Mouse (Mus musculus) liver, embryonic 14.5 days (tissue): ENCODE data around the gene Amdhd2. TPM values are rescaled to one million over a fixed set of nuclear protein-coding genes. Genes with fewer than 3 reads are reported as not detected.

Experiments
- ATAC-seq: fragments of 200-750 bp; cut with Nextera tagmentation; 2 replicates; pipeline ENCODE4 v1.8.0; 2017; ENCODE audit warnings: moderate number of reproducible peaks, mild to moderate bottlenecking, moderate library complexity; ENCODE audit not compliant: insufficient read depth
- DNase-seq, 3 experiments: peaks; one replicate each; pipeline ENCODE4 v3.0.0-alpha.2; 2012 to 2013; ENCODE audit warnings: low read depth in 3 of 3, low spot score in 3 of 3
- H3K27ac ChIP-seq: fragments of 300-500 bp; sonication (generic); 2 replicates; pipeline ENCODE4 v1.5.1; 2014; ENCODE audit warnings: moderate library complexity, mild to moderate bottlenecking, control low read depth, inconsistent platforms
- H3K27me3 ChIP-seq: fragments of 300-500 bp; sonication (generic); 2 replicates; pipeline ENCODE4 v1.6.1; 2014; ENCODE audit warnings: mild to moderate bottlenecking, low read length, moderate library complexity; ENCODE audit not compliant: control insufficient read depth, insufficient read depth
- H3K36me3 ChIP-seq: fragments of 300-500 bp; sonication (generic); replicated peaks from 2 replicates; pipeline ENCODE4 v1.6.1; 2014; ENCODE audit warnings: low read depth; ENCODE audit not compliant: control insufficient read depth, insufficient read depth
- H3K4me1 ChIP-seq, 2 experiments: fragments of 200-500 bp in 1 of 2; fragments of 300-500 bp in 1 of 2; sonication (generic) in 1 of 2; replicated peaks; 2 replicates each; pipeline ENCODE4 v1.6.1; 2012 to 2014; ENCODE audit warnings: antibody characterized with exemption in 1 of 2, inconsistent platforms in 1 of 2, low read length in 1 of 2; ENCODE audit not compliant: control insufficient read depth in 2 of 2, insufficient read depth in 2 of 2
- H3K4me2 ChIP-seq: fragments of 300-500 bp; sonication (generic); 2 replicates; pipeline ENCODE4 v1.6.1; 2014; ENCODE audit warnings: low read depth, mild to moderate bottlenecking, control low read depth, moderate library complexity
- H3K4me3 ChIP-seq, 2 experiments: fragments of 200-500 bp in 1 of 2; fragments of 300-500 bp in 1 of 2; sonication (generic) in 1 of 2; 2 replicates each; pipeline ENCODE4 v1.5.1; 2012 to 2014; ENCODE audit warnings: low read depth in 2 of 2, low read length in 2 of 2, mild to moderate bottlenecking in 2 of 2, control low read depth in 1 of 2, inconsistent platforms in 1 of 2, moderate library complexity in 1 of 2; ENCODE audit not compliant: insufficient read depth in 1 of 2
- H3K9ac ChIP-seq: fragments of 300-500 bp; sonication (generic); replicated peaks from 2 replicates; pipeline ENCODE4 v1.6.1; 2014; ENCODE audit warnings: mild to moderate bottlenecking, control low read depth, moderate library complexity
- H3K9me3 ChIP-seq: fragments of 300-500 bp; sonication (generic); 2 replicates; pipeline ENCODE4 v1.6.1; 2016; ENCODE audit warnings: low read length, mixed read lengths; ENCODE audit not compliant: control insufficient read depth
- CTCF ChIP-seq: IDR thresholded peaks from 2 replicates; pipeline ENCODE4 v1.5.1; 2016; ENCODE audit warnings: antibody characterized with exemption, low read depth, control low read depth
- EP300 ChIP-seq: IDR thresholded peaks from 2 replicates; pipeline ENCODE4 v1.6.1; 2016; ENCODE audit warnings: antibody characterized with exemption, low read depth
- WGBS: fragments of 180-500 bp; shearing (Covaris S2); extraction: QIAGEN DNeasy Blood & Tissue Kit; methylation state at CpG from one replicate; pipeline ENCODE4 v1.1.7; 2014; ENCODE audit not compliant: insufficient replicate concordance; 5-methylcytosine and 5-hydroxymethylcytosine counted together
- polyA plus RNA-seq, 2 experiments: library from polyadenylated mRNA; depleted of rRNA in 1 of 2; stranded (reverse) in 1 of 2; unstranded in 1 of 2; fragments of >200 nt; fragmentation: Nextera tagmentation in 1 of 2; extraction: Ambion mirVana in 1 of 2; gene quantifications; 2 replicates each; pipeline versions ENCODE4 v1.2.1 to v1.2.3; 2012 to 2014

Amdhd2 gene
- polyA plus RNA-seq, 2 experiments: 11.6 to 17.6 TPM

DNA sequence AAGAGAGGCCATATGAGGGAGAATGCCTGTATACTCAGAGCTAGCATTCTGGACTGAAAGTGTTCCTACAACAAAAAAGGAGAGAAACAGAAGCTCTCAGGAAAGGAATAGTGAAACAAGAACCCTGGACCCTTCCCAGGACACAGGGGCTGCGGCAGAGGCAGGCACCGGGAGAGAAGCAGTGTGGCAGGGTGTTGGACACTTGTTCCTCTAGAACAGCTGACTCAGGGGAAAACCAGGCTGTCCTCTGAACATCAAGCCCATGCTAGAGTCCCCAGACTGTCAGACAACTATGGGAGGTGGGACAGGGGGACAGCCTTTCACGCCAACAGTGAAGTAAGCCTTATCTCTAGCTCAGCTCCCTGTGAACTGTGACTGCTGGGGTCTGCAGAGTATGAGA is 47.0 kb upstream of the Amdhd2 start:
- no peak for TF ChIP-seq EP300
- no peak for TF ChIP-seq CTCF
- H3K27ac ChIP-seq: no peak overlapping the region
- H3K27me3 ChIP-seq: peaks cover 3% of the 10 kb centered on the region; the same call in 1 of the 2 replicates
- H3K36me3 ChIP-seq: peaks cover 8% of the 10 kb centered on the region
- H3K4me3 ChIP-seq: no peak overlapping the region
- no peaks in the 10 kb centered on the region for H3K9me3 ChIP-seq
- H3K4me2 ChIP-seq: no peak overlapping the region
- 0 out of 2 replicates have a peak overlapping the region, but pooled peaks have one; percentile 18 for H3K9ac ChIP-seq
- no peak for ATAC-seq
- no peak for DNase-seq
- H3K4me1 ChIP-seq: peaks cover 51 to 59% of the 10 kb centered on the region in 2 experiments
- WGBS: 58% methylated on average over 3 of the region's 3 CpGs

DNA sequence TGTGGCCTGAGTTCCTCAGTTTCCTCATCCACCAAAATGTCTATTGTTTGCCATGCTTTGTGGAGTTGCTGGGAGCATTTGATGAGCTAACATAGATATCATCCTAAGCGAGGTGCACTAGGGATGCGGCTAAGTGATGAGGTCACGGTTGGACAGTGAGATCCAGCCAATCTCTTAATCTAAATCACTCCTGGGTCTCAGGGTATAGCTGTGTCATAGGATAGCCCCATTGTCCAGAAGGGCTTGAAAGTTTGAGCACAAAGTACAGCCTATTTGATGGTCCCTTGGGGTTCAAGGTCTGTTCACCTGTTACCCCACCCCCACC is 46.3 kb upstream of the Amdhd2 start:
- Histone ChIP-seq H3K9me3 (no peaks in the 10 kb centered on the region), H3K27ac (peak overlapping the region; percentile 95), H3K27me3 (peaks cover 3% of the 10 kb centered on the region; the same call in 1 of the 2 replicates), H3K9ac (peak overlapping the region; percentile 76), H3K4me1 (peaks cover 51 to 59% of the 10 kb centered on the region in 2 experiments), H3K4me2 (peak overlapping the region; percentile 97), H3K4me3 (peak overlapping the region in 1 of 2 experiments; percentile 67; a peak in 1 of 4 replicates), H3K36me3 (peaks cover 1% of the 10 kb centered on the region)
- ATAC-seq (no peak), DNase-seq (no peak)
- 53% methylated on average over 3 of the region's 3 CpGs for WGBS
- no peak for TF ChIP-seq EP300
- no peak for TF ChIP-seq CTCF

DNA sequence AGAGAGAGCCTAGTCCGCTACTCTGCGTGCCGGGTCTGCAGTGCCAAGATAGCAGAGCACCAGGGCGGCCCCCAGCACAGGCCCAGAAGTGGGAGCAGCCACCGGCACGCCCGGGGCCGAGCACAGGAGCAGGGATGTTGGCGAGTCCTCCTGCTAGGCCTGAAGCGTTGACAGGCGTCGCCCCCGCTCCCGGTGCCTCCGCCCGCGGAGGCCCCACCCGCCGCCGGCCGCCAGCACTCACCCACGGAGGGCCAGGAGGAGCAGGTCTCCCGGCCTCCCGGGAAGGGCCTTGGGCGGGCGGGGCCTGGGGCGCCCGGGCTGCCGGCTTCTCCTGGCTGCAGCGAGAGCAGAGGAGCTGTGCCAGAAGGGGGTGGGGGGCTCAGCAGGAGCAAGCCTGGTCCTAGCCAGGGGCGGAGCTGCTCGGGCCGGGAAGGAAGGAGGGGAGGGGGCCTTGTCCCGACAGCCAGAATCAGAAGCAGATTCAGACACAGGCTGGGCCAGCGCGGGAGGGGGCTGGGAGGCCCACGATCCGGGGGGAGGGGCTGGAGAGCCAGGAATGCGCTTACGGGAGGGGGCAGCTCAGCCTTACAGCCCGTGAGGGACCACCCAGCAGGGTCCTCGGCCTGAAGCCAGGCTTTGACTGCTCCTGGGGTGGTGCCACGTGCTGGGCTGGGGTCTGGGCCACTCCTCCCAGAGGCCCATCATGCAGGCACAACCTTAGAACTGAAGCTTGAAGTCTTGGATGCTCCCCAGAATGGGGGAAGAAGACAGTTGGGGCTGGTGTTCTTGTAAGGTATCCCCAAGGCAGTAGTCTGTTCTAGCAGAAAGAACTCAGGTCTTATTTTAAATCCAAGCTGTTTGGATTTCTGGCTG is 45.7 kb upstream of the Amdhd2 start, which contains the start of gene Ntn3:
Gene Ntn3 (minus strand): TSS at position 489 of the 873 bp plus-strand sequence.
- no peak for TF ChIP-seq CTCF
- TF ChIP-seq EP300: peak; percentile 79
- Histone ChIP-seq H3K4me1 (peaks cover 57 to 65% of the 10 kb centered on the region in 2 experiments), H3K4me2 (peak within 1 kb of the TSS; percentile 97), H3K36me3 (no peaks in the 10 kb centered on the region), H3K27ac (peak within 1 kb of the TSS; percentile 95), H3K9ac (peak within 1 kb of the TSS; percentile 76), H3K4me3 (peak within 1 kb of the TSS; percentile 42 to 67), H3K27me3 (peaks cover 3% of the 10 kb centered on the region; the same call in 1 of the 2 replicates), H3K9me3 (no peaks in the 10 kb centered on the region)
- 3% methylated on average over 43 of the region's 43 CpGs for WGBS
- peak; percentile 85 for ATAC-seq
- peak; percentile 85 to 87 (median 87) for DNase-seq

DNA sequence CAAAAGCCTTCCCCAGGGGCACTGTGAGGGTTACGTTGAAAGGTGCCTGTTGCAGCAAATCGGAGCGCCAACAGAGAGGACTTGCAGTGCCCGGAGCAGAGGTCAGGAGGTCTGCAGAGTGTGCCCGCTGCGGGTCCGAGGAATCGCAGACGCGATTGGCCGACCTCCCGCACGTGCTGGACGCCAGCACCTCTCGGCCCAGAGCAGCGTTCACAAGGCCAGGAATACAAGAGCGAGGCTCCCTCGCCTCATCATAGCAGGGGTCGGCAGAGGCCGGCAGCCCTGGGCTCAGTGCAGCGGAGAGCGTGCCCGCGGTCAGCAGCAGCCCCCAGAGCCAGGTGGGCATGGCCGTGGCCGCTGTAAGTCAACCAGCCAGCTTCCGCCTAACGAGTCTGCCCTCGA is 45.1 kb upstream of the Amdhd2 start:
- ATAC-seq: peak; percentile 5
- H3K4me3 ChIP-seq: peak overlapping the region; percentile 42 to 67
- H3K27me3 ChIP-seq: peaks cover 3% of the 10 kb centered on the region; the same call in 1 of the 2 replicates
- peak overlapping the region; percentile 76 for H3K9ac ChIP-seq
- no peaks in the 10 kb centered on the region for H3K9me3 ChIP-seq
- no peak for DNase-seq
- peaks cover 63 to 71% of the 10 kb centered on the region in 2 experiments for H3K4me1 ChIP-seq
- peak overlapping the region; percentile 95 for H3K27ac ChIP-seq
- peak overlapping the region; percentile 97 for H3K4me2 ChIP-seq
- TF ChIP-seq CTCF: no peak
- TF ChIP-seq EP300: no peak
- 7% methylated on average over 29 of the region's 29 CpGs for WGBS
- no peaks in the 10 kb centered on the region for H3K36me3 ChIP-seq
